ENCODE assay signal across 7 mouse cellular contexts in the genomic region with DNA sequence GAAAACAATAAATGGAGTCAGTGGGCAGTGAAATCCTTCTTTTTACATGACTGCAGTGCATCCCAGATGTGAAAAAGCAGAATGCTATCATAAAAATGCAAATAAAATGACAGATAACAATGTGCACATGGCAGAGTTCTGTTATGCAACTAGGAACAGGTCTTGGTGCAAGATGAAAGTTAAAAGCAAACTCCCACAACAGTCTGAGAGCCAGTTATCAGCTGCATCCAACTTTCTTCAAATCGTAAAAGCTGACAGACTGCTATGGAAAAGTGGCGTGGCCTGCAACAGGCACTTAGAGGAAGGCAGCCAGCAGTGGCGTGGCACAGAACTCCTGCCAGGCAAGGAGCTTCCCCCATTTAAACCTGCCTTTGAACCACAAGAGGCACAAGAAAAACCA. TPM values are rescaled to one million over a fixed set of nuclear protein-coding genes. Genes with fewer than 3 reads are reported as not detected.
A peak's percentile ranks its signal among the peaks of the same experiment; 100 is the strongest.
DNase-seq lines count a peak whose midpoint lies in the region; ATAC-seq lines count a peak whose summit lies in the region.

No protein-coding gene starts in this region.

- no peak for ATAC-seq in forebrain, embryonic 13.5 days
- ATAC-seq in liver, embryonic 11.5 days (replicated peaks; ENCODE audit: low FRiP score) = no peak

- no peaks in the 10 kb centered on the region for H3K9me3 ChIP-seq in forebrain, embryonic 13.5 days (replicated peaks)
- H3K9me3 ChIP-seq in liver, embryonic 11.5 days (ENCODE audit: control insufficient read depth, low read length) = no peaks in the 10 kb centered on the region

- no peak overlapping the region for H3K27ac ChIP-seq in forebrain, embryonic 13.5 days
- H3K27ac ChIP-seq in liver, embryonic 11.5 days (ENCODE audit: low read depth, low read length) = no peak overlapping the region

- 43% methylated on average over 3 of the region's 3 CpGs for WGBS in forebrain, embryonic 13.5 days
- 8% methylated on average over 3 of the region's 3 CpGs for WGBS in liver, embryonic 11.5 days

- H3K4me1 ChIP-seq in forebrain, embryonic 13.5 days = peaks cover 33% of the 10 kb centered on the region
- H3K4me1 ChIP-seq in liver, embryonic 11.5 days (replicated peaks; ENCODE audit: control insufficient read depth, insufficient read depth, low read length) = peaks cover 62% of the 10 kb centered on the region

- peak overlapping the region; percentile 89 for H3K4me2 ChIP-seq in forebrain, embryonic 13.5 days
- peak overlapping the region; percentile 94 for H3K4me2 ChIP-seq in liver, embryonic 11.5 days

- peak; percentile 44 for DNase-seq in urinary bladder, postnatal 14 days (ENCODE audit: low spot score)
- no peak for DNase-seq in urinary bladder, postnatal 36 days (ENCODE audit: low spot score in 2 of 2)
- DNase-seq in liver, embryonic 11.5 days (ENCODE audit: low spot score) = no peak
- DNase-seq in embryo, embryonic 10.5 days (ENCODE audit: low spot score) = no peak
- no peak for DNase-seq in layer of hippocampus, postnatal 14 days (ENCODE audit: low spot score in 2 of 2)
- no peak for DNase-seq in B cell, adult 2 months

- no peaks in the 10 kb centered on the region for H3K36me3 ChIP-seq in forebrain, embryonic 13.5 days (ENCODE audit: poor library complexity, severe bottlenecking)
- H3K36me3 ChIP-seq in liver, embryonic 11.5 days (ENCODE audit: control insufficient read depth, insufficient read depth, low read length) = no peaks in the 10 kb centered on the region

- peak overlapping the region; percentile 89 for H3K4me3 ChIP-seq in forebrain, embryonic 13.5 days
- peak overlapping the region; percentile 69 for H3K4me3 ChIP-seq in liver, embryonic 11.5 days (ENCODE audit: low read depth, low read length)

- peaks cover 15% of the 10 kb centered on the region for H3K27me3 ChIP-seq in forebrain, embryonic 13.5 days
- no peaks in the 10 kb centered on the region for H3K27me3 ChIP-seq in liver, embryonic 11.5 days (replicated peaks; ENCODE audit: control insufficient read depth, insufficient read depth, low read length)

- H3K9ac ChIP-seq in forebrain, embryonic 13.5 days = peak overlapping the region; percentile 93
- H3K9ac ChIP-seq in liver, embryonic 11.5 days (ENCODE audit: low read depth, low read length) = no peak overlapping the region; the same call in 1 of the 2 replicates

RNA-seq across cellular contexts. Expression of a gene that starts 2.0 kb away (rescaled TPM):
- 20.9 and 23.9 TPM in 2 replicates for polyA plus RNA-seq in forebrain, embryonic 13.5 days (2015; fragmentation: Nextera tagmentation; extraction: Ambion mirVana)
- 18.7 and 21.5 TPM in 2 replicates for polyA plus RNA-seq in liver, embryonic 11.5 days (2014; fragmentation: Nextera tagmentation; extraction: Ambion mirVana)
- 100 to 1,000 TPM in 1 of 2 experiments, 10 to 100 TPM in 1; 98.7 to 102 TPM for total RNA-seq in layer of hippocampus, postnatal 14 days (2021)
